Mouse (Mus musculus) heart, embryonic 12.5 days (tissue): ENCODE measurements around the gene Il1f10. TPM values are rescaled to one million over a fixed set of nuclear protein-coding genes. Genes with fewer than 3 reads are reported as not detected.

Experiments
- ATAC-seq: fragments of 200-750 bp; cut with Nextera tagmentation; 2 replicates; pipeline ENCODE4 v1.8.0; 2017; ENCODE audit warnings: moderate TSS enrichment, moderate library complexity; ENCODE audit not compliant: insufficient number of reproducible peaks, low FRiP score
- H3K27ac ChIP-seq: fragments of 300-500 bp; sonication (generic); 2 replicates; pipeline ENCODE4 v1.5.1; 2016; ENCODE audit warnings: mild to moderate bottlenecking, moderate library complexity; ENCODE audit not compliant: poor library complexity, severe bottlenecking
- H3K27me3 ChIP-seq: fragments of 300-500 bp; sonication (generic); replicated peaks from 2 replicates; pipeline ENCODE4 v1.6.1; 2016; ENCODE audit warnings: mild to moderate bottlenecking, moderate library complexity
- H3K36me3 ChIP-seq: fragments of 300-500 bp; sonication (generic); 2 replicates; pipeline ENCODE4 v1.6.1; 2016; ENCODE audit warnings: mild to moderate bottlenecking, moderate library complexity
- H3K4me1 ChIP-seq: fragments of 300-500 bp; sonication (generic); replicated peaks from 2 replicates; pipeline ENCODE4 v1.6.1; 2016; ENCODE audit warnings: mild to moderate bottlenecking
- H3K4me2 ChIP-seq: fragments of 300-500 bp; sonication (generic); 2 replicates; pipeline ENCODE4 v1.6.1; 2016; ENCODE audit warnings: mild to moderate bottlenecking, moderate library complexity
- H3K4me3 ChIP-seq: fragments of 300-500 bp; sonication (generic); 2 replicates; pipeline ENCODE4 v1.5.1; 2016; ENCODE audit warnings: mild to moderate bottlenecking
- H3K9ac ChIP-seq: fragments of 300-500 bp; sonication (generic); 2 replicates; pipeline ENCODE4 v1.6.1; 2016; ENCODE audit warnings: mild to moderate bottlenecking, moderate library complexity
- H3K9me3 ChIP-seq: fragments of 300-500 bp; sonication (generic); replicated peaks from 2 replicates; pipeline ENCODE4 v1.6.1; 2016; ENCODE audit warnings: mild to moderate bottlenecking, moderate library complexity
- WGBS: fragments of 180-500 bp; shearing (Covaris S2); methylation state at CpG from one replicate; pipeline ENCODE4 v1.1.7; 2016; 5-methylcytosine and 5-hydroxymethylcytosine counted together
- polyA plus RNA-seq: library from polyadenylated mRNA; unstranded; fragments of >200 nt; fragmentation: Nextera tagmentation; extraction: Ambion mirVana; gene quantifications from 2 replicates; pipeline ENCODE4 v1.2.1, GENCODE M21; 2016

Il1f10 gene
- polyA plus RNA-seq, 1 experiment from 2014 or later: not detected

DNA sequence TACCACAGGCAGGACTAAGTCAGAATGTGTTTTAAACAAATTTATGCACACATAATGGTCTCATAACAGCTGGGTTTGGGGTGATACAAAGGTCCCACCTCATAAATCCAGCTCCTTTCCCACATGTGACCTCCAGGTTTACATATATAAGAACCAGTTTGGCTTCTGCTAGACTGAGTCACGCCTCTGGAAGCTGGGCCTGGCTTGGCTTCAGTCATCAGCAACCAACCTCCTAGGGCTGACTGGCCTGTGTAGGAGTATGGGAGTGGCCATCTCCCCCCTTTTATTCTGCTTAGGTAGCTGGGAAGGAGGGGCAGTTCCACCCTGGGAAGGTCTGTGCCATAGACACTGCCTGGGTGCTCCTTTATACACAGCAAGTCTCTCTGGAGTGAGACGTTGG is 45.5 kb downstream of the Il1f10 start, which contains the start of gene Il1rn:
Il1rn (plus strand) TSS at position 309 of the 400 bp plus-strand sequence.
- Histone ChIP-seq H3K27me3 (no peaks in the 10 kb centered on the region), H3K36me3 (no peaks in the 10 kb centered on the region), H3K4me3 (no peak within 1 kb of the TSS), H3K9me3 (no peaks in the 10 kb centered on the region), H3K27ac (no peak within 1 kb of the TSS), H3K4me2 (no peak within 1 kb of the TSS), H3K9ac (no peak within 1 kb of the TSS), H3K4me1 (peaks cover 7% of the 10 kb centered on the region)
- no peak for ATAC-seq
- 71% methylated on average over 2 of the region's 2 CpGs for WGBS

DNA sequence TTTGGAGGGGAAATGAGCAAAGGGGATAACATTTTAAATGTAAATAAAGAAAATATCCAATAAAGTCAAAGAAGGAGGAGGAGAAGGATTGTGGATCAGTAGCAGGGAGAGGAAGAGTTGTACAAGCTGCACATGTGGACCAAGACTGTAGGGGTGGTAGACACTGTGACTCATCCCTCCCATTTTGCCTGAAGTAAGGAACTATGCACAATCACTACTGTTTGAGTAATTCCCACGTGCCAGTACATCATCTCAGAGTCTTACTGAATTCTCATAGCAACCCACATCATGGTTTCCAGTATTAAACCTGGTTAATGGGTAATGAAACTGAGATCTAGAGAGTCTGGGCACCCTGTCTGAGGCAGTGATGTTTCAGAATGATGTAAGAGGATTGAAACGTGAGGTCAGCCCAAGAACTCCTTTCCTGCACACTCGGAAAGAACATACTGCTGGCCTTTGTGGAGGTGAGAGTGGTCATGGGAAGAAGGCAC is 50.4 kb downstream of the Il1f10 start:
- Histone ChIP-seq H3K4me2 (no peak overlapping the region), H3K9me3 (no peaks in the 10 kb centered on the region), H3K4me1 (no peaks in the 10 kb centered on the region), H3K27me3 (no peaks in the 10 kb centered on the region), H3K9ac (no peak overlapping the region), H3K36me3 (no peaks in the 10 kb centered on the region), H3K4me3 (no peak overlapping the region), H3K27ac (no peak overlapping the region)
- ATAC-seq: no peak
- WGBS: 65% methylated on average over 3 of the region's 3 CpGs

Other genes with a start within 250 kb of the Il1f10 start
- 4.8 and 5.0 TPM in 2 replicates for gene Hnmt, start 241.8 kb upstream of the Il1f10 start, polyA plus RNA-seq
- gene Tbpl2, start 194.6 kb upstream of the Il1f10 start, polyA plus RNA-seq: not detected in 2 replicates
- gene Il1f8, start 138.0 kb upstream of the Il1f10 start, polyA plus RNA-seq: not detected in 2 replicates
- not detected in 2 replicates for gene Il1f9, start 104.7 kb upstream of the Il1f10 start, polyA plus RNA-seq
- not detected in 2 replicates for gene Il1f6, start 75.8 kb upstream of the Il1f10 start, polyA plus RNA-seq
- not detected in 2 replicates for gene Il1f5, start 14.2 kb upstream of the Il1f10 start, polyA plus RNA-seq
- gene Il1rn, start 45.7 kb downstream of the Il1f10 start, polyA plus RNA-seq: 0.08 TPM in 1 of 2 replicates, not detected in the other
- 0.42 and 1.3 TPM in 2 replicates for gene Psd4, start 76.4 kb downstream of the Il1f10 start, polyA plus RNA-seq
- not detected in 2 replicates for gene Pax8, start 184.4 kb downstream of the Il1f10 start, polyA plus RNA-seq